Mouse (Mus musculus) myocyte (in vitro differentiated cells): ENCODE results near the gene 1700037C18Rik.

ENCODE experiments used
- E2F4 ChIP-seq: IDR thresholded peaks from one replicate; pipeline ENCODE4 v1.6.1; 2011; ENCODE audit warnings: mild to moderate bottlenecking, control low read depth, moderate library complexity; ENCODE audit not compliant: insufficient read depth
- MYOD1 ChIP-seq, 3 experiments: IDR thresholded peaks; one replicate each; pipeline ENCODE4 v1.6.1; 2011; ENCODE audit warnings: control low read depth in 2 of 3, low read depth in 2 of 3, mild to moderate bottlenecking in 2 of 3, moderate library complexity in 1 of 3; ENCODE audit not compliant: insufficient read length in 2 of 3, control insufficient read depth in 1 of 3
- REST ChIP-seq: IDR thresholded peaks from one replicate; pipeline ENCODE4 v1.6.1; 2011; ENCODE audit warnings: mild to moderate bottlenecking, control low read depth, moderate library complexity; ENCODE audit not compliant: insufficient read depth, insufficient read length

DNA sequence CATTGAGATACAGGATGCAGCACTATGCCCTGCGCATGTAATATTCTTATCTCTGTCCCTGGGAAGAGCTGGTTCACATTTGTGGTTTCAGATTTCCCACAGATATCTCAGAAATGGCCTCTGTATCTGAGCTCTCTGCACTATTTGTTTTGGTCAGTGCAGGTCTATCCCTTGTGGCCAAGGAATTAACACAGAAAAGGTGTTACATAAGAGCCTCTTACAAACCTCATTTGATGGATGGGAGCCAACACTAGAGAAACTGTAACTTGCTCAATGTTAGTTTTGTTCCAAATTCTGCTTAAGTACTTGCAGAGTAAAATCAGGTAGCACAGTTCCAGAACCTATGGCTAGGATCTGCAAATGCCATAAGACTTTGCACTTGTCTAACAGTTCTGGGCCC, 25.6 kb upstream of the 1700037C18Rik start:
- TF ChIP-seq E2F4 (no peak), MYOD1 (IDR thresholded peaks at IDR 0.05; ENCODE audit: control insufficient read depth in 1 of 3, insufficient read length in 2 of 3, low read depth in 2 of 3) (no peak), REST (no peak)
